Mouse (Mus musculus): ENCODE results near the gene Cage1.

DNA sequence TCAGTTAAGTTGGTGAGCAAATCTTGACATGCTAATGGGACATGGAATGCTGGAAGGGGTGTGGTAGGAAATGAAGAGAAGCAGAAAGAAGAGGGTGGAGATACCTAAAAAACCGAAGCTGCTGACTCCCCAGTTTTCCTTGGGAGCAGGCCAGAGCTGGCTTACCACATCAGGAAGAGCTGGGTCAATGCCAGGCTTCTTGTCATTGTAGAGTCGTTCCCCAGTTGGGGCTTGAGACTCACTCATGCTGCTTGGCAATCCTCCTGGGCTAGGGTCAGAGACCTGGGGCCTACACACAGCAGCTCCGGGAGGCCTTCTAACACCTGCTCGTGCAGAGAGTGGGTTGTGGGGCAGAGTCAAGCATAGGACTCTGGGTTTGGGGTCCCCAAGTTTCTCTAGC lies 34.1 kb upstream of the Cage1 start:
- TF ChIP-seq CTCF (IDR thresholded peaks at IDR 0.05) (no peak), POLR2A (IDR thresholded peaks at IDR 0.05; ENCODE audit: insufficient read depth, low read depth, low read length) (no peak)

All from heart, adult 2 months (tissue).